Mouse (Mus musculus): ENCODE measurements around the gene Eif4b.
"Not testable (repeated sequence)": the region's sequence is repeated elsewhere in the genome, so short reads cannot be mapped to it uniquely, and the experiment has no call there.

Eif4b gene

DNA sequence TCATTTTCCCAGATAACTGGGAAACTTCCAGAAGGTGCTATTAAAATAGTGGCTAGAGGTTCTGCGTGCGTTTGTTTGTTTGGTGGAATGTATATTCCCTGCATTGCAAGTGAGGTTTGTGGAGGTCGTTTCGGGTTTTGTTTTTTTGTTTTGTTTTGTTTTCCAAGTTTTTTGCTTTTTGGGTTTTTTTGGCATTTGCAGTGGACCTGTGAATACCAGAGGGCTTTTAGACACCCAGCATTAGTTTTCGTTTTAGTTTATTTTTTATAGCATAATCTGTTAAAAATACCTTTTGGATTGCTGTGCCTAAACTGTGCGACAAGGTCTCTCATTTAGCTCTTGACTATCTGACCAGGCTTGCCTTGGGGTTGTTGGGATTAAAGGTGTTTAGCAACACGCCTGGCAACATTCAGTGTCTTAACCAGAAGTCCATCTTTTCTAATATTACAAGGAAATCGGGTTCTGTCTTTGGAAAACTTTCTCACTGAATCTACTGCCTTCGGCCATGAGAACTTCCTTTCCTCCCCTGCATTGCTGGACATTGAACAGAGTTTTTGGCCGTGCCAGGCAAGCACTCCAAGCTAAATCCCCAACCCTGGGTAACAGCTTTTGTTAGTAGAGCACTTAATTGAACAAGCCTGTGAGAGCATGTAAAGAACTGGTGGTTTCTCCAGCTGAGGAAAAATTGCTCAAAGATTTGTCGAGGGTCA, 1.5 kb downstream of the Eif4b start:
- DNase-seq (ENCODE audit: low spot score): no peak

- DNase-seq (ENCODE audit: low spot score): no peak
Measured at GRCm38 (mm10) chr15:102077111-102077677, 3.6 kb downstream of the Eif4b start.

GRCm38 (mm10) chr15:102079221-102079620, 5.6 kb downstream of the Eif4b start:
- DNase-seq (ENCODE audit: low spot score): no peak

- DNase-seq (ENCODE audit: low spot score): not testable (repeated sequence)
Measured at GRCm38 (mm10) chr15:102079924-102080323, 6.4 kb downstream of the Eif4b start.

DNA sequence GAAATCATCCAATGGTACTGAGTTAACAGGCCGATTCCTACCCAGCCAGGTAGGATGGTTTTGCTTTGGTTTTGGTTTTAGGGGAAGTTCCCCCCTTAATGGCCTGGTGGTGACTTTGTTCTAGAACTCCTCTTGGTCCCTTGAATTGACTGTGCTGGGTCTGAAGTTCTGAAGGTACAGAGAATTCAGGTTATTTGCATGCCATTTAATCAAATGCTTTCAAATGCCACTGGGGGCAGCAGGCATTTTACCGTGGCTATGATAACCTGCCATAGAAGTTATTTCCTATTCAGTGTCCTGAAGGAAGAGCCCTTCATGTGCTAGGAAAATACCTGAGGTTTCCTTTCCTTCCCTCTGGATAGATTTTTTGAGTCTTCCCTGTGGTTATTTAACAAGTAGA, 6.9 kb downstream of the Eif4b start:
- no peak for DNase-seq (ENCODE audit: low spot score)

DNA sequence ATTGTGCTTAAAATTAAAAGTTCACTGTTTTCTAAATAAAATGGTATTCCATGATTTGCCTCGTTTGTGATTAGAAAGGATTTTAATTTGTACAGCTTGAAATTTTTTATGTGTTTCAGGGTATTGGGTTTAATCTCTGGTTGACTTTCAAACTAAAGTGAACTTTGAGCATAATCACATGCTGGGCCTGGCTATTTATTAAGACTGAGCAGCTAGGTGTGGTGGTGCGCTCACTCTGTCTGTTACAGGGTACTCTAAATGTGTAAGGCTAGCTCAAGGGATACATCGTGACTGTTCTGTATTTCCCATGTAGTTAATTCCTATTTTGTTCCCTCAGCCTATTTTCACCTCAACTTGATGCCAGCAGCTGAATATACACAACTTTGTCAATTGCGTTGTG, 8.6 kb downstream of the Eif4b start:
- DNase-seq (ENCODE audit: low spot score): no peak

DNA sequence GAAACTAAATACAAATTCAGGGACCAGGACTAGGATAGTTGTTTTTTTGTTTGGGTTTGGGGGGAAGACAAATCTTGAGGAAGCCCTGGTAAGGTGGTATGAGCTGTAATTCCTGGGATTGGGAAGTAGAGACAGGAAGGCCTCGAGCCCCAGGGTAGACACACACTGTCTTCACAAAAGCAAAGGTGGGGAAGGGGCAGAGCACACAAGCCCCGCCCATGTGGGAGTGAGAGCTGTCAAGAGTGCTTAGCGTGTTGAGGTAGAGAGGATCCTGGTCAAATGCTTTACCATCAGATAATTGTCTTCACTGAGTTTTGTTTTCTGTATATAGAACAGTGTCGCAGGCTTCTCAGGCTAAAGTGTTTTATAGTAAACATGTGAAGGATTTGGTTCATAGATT, 9.5 kb downstream of the Eif4b start:
- no peak for DNase-seq (ENCODE audit: low spot score)

DNA sequence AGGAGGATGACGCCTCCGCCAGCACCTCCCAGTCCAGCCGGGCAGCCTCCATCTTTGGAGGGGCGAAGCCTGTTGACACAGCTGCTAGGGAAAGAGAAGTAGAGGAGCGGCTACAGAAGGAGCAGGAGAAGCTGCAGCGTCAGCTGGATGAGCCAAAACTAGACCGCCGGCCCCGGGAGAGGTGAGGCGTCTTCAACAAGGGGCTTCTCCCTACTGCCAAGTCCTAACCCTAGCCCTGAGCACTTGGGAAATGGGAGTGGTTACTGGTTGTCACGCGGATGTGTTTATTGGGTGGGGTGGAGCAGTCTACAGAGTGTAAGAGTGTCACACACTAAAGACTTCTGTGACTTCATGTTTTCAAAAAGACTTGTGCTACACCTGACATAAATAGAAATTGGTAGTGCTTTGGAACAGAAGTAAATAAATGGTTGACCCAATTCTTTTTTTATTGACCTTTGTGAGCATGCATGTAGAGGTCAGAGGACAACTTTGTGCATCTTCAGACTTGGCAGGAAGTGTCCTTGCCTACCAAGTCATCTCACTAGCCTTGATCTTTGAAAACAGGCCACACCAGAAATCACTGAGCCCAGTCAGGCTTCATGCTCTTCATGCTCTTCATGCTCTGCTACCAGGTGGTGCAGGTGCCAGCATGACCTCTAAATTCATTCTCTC, 16.5 kb downstream of the Eif4b start:
- DNase-seq (ENCODE audit: low spot score): no peak

- DNase-seq (ENCODE audit: low spot score): no peak
Measured at GRCm38 (mm10) chr15:102091063-102091679, 17.6 kb downstream of the Eif4b start.

- DNase-seq (ENCODE audit: low spot score): no peak
Measured at GRCm38 (mm10) chr15:102091688-102092087, 18.1 kb downstream of the Eif4b start.

DNA sequence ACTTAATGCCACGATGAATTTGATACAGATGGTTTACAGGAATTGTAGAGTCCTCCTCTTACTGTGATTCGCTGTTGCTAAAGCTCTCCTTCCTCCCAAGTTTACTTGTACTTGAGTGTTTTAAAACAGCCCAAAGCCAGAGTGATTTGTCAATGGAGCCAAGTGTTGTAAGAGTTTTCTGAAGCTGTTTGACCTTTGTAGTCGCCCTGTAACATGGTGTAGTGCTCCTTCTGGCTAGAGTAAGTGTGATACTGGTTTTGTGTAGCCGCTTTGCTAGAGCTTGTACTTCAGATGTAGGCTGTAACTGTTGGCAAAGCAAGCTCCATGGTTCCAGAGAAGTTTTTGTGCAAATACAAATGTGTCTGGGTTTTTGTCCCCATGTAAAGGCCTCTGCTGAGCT, 18.6 kb downstream of the Eif4b start:
- no peak for DNase-seq (ENCODE audit: low spot score)

DNA sequence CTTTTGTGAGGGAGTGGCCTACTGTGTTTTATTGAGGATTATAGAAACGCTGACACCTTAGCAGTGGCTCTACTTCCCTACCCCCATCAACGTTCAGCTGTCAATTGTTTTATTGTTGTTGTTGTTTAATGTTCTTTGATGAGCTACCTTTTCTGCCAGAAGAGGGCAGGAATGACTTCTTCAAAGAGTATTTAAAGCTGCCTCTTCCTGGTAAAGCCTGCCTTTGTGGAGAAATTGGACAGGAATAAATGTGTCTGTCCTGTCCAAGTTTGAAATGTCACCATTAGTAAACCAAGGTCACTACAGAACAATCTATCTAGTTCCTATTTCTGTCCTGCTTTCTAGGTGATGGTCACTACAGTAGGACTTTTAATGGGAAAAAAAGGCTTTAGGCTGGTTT, 20.6 kb downstream of the Eif4b start:
- no peak for DNase-seq (ENCODE audit: low spot score)

- DNase-seq (ENCODE audit: low spot score): no peak
Measured at GRCm38 (mm10) chr15:102094988-102095387, 21.4 kb downstream of the Eif4b start.

- no peak for DNase-seq (ENCODE audit: low spot score)
Measured at GRCm38 (mm10) chr15:102097147-102097915, 23.8 kb downstream of the Eif4b start.

DNA sequence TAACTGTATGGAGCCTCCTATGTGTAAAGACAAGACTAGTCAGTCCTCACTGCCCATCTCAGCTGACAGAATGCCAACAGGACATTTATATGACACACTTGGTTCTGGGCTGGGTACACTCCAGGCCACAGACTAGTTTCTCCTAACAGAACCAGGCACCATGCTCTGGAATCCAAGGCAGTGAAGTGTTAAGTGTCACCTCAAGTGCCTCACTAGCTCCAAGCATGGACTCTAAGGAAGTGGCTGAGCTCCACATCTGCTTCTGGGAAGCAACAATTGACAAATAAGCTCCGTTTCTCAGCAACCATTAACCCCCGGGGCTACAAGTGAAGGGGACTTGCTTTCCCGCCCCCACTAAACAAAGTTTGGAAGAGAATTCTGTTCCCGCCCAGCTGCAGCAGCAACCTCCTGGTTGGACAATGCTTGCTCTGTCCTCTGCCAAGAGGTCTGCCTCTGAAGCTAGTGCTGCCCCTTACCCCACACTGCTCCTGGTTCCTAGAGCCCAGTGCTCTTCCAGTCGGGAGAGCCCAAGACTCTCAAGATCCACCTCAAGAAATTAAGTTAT, 24.5 kb downstream of the Eif4b start:
- DNase-seq (ENCODE audit: low spot score): no peak

DNA sequence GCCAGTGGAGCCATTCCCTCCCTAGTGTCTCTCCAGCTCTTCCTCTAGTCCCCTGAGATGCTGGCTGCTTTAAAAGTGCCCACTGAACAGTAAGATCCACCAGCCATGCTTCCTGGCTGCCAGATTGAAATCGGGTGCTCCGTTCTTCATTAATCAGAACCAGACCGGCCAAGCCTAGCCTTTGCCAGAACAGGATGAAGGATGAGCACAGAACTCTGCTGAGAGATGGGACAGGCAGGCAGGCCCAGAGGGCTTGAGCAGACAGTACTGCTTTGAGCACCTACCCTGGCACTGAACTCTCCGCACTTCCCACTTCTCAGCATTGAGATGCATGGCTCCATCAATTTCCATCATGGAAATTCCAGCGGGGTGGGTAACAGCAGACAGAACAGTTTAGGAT, 25.7 kb downstream of the Eif4b start:
- DNase-seq (ENCODE audit: low spot score): no peak

DNA sequence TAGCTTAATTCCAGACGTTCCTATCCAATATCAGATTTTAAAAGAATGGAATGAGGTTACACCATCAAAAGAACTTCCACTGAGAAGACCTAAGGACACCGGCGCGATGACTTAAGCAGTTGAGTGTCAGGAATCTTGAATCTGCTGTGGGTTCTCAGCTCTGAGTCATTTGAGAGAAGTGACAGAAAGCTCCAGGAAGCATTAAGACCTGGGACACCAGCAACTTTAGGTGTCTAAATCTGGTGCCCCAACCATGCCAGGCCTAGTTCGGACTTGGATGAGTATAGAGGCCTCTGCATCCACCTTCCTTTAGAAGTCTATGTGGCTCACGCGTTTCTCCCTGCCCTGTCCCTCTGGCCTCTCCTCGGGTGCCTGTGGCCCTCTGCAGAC, 26.2 kb downstream of the Eif4b start:
- no peak for DNase-seq (ENCODE audit: low spot score)

DNA sequence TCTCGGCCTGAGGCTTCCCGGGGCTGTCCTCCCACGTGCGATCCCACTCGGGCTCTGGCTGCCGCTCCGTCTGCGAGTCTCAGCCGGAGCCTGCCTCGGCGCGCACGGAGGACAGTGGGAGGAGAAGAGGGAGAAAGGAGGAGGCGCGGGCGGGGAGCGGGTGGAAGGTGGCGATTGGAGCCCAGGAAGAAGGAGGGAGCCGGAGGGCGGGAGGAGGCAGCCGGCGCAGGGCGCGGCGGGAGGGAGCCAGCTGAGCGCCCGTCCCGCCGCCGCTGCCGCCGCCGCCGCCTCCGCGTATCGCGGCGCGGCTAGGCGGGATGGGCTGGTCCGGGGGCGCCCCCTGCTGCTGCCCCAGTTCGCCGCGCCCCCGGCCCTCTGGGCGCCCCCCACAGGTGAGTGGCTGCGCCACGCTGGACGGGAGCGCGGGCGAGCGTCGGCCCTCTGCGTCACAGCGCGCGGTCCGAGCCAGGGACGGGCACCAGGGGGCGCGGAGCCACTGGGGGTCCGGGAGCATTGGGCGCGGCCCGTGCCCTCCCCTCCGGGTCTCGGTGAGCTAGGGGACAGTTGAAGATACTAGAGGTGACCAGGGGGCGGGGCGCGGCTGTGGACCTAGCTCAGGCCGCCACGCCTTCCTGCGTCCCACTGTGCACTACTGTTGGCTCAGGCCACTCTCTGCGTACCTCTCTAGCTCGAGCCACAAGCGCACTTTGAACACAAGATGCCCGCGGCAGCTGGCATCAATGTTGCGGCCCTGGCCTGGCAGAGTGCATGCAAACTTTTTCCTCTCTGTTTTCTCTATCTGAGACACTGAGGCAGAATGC, 26.8 kb downstream of the Eif4b start, which contains the start of gene Tns2:
Gene Tns2 (plus strand): TSS at position 253 of the 821 bp plus-strand sequence.
- DNase-seq (ENCODE audit: low spot score): peak; percentile 42

- DNase-seq (ENCODE audit: low spot score): no peak
Measured at GRCm38 (mm10) chr15:102100996-102101671, 27.6 kb downstream of the Eif4b start.
